Comparison of ENCODE assay signal across 8 mouse cellular contexts in genomic region chr7:126625369-126625768, GRCm38 (mm10). TPM values are rescaled to one million over a fixed set of nuclear protein-coding genes. Genes with fewer than 3 reads are reported as not detected.
DNase-seq lines count a peak whose midpoint lies in the region; ATAC-seq and TF ChIP-seq lines count a peak whose summit lies in the region.

No protein-coding gene starts in this region.

- H3K4me2 ChIP-seq in heart, embryonic 14.5 days (ENCODE audit: low read length), result peak overlapping the region; percentile 1; the same call in 1 of the 2 replicates
- peak overlapping the region; percentile 16; the same call in 1 of the 2 replicates for H3K4me2 ChIP-seq in lung, embryonic 14.5 days

- H3K36me3 ChIP-seq in embryonic facial prominence, embryonic 10.5 days (replicated peaks), result no peaks in the 10 kb centered on the region
- H3K36me3 ChIP-seq in heart, embryonic 14.5 days (ENCODE audit: control insufficient read depth, insufficient read depth, low read length), result no peaks in the 10 kb centered on the region
- H3K36me3 ChIP-seq in lung, embryonic 14.5 days (ENCODE audit: insufficient read depth), result no peaks in the 10 kb centered on the region

- H3K9ac ChIP-seq in heart, embryonic 14.5 days (ENCODE audit: low read length), result no peak overlapping the region; the same call in 1 of the 2 replicates
- no peak overlapping the region for H3K9ac ChIP-seq in lung, embryonic 14.5 days

- H3K9me3 ChIP-seq in embryonic facial prominence, embryonic 10.5 days, result no peaks in the 10 kb centered on the region
- H3K9me3 ChIP-seq in heart, embryonic 14.5 days (ENCODE audit: control insufficient read depth, low read length), result no peaks in the 10 kb centered on the region
- no peaks in the 10 kb centered on the region for H3K9me3 ChIP-seq in lung, embryonic 14.5 days (ENCODE audit: low read depth, low read length)

- no peak for TF ChIP-seq CTCF in layer of hippocampus, adult 2 months (conservative IDR thresholded peaks at IDR 0.05)
- TF ChIP-seq CTCF in lung, embryonic 14.5 days (IDR thresholded peaks at IDR 0.05; ENCODE audit: low read depth), result no peak

- H3K27me3 ChIP-seq in embryonic facial prominence, embryonic 10.5 days (replicated peaks; ENCODE audit: low read depth, poor library complexity, severe bottlenecking), result no peaks in the 10 kb centered on the region
- H3K27me3 ChIP-seq in heart, embryonic 14.5 days (ENCODE audit: control insufficient read depth, insufficient read depth, low read length), result no peaks in the 10 kb centered on the region
- H3K27me3 ChIP-seq in lung, embryonic 14.5 days (ENCODE audit: insufficient read depth, low read length), result no peaks in the 10 kb centered on the region

- peaks cover 7% of the 10 kb centered on the region for H3K4me1 ChIP-seq in embryonic facial prominence, embryonic 10.5 days
- H3K4me1 ChIP-seq in heart, embryonic 14.5 days (ENCODE audit: control insufficient read depth in 2 of 2, insufficient read depth in 2 of 2, low read length in 2 of 2), result peaks cover 5 to 11% of the 10 kb centered on the region in 2 experiments; a peak in 2 of 4 replicates
- 0 out of 2 replicates have a peak, but pooled peaks cover 6% of the 10 kb centered on the region for H3K4me1 ChIP-seq in lung, embryonic 14.5 days (ENCODE audit: insufficient read depth)

- H3K27ac ChIP-seq in embryonic facial prominence, embryonic 10.5 days (replicated peaks), result peak overlapping the region; percentile 37; the same call in 1 of the 2 replicates
- H3K27ac ChIP-seq in heart, embryonic 14.5 days (replicated peaks in 1 of 2; ENCODE audit: control insufficient read depth in 1 of 2, insufficient read depth in 1 of 2, low read depth in 2 of 2, low read length in 2 of 2), result no peak overlapping the region
- peak overlapping the region; percentile 36; the same call in 1 of the 2 replicates for H3K27ac ChIP-seq in layer of hippocampus, adult 2 months
- 0 out of 2 replicates have a peak overlapping the region, but pooled peaks have one; percentile 42 for H3K27ac ChIP-seq in lung, embryonic 14.5 days (ENCODE audit: low read depth)

- DNase-seq in layer of hippocampus, adult 18-20 months (ENCODE audit: low spot score in 2 of 2), result peak; percentile 11 to 27
- no peak for DNase-seq in layer of hippocampus, postnatal 25 days (ENCODE audit: extremely low spot score in 1 of 2, low spot score in 1 of 2)
- DNase-seq in embryonic facial prominence, embryonic 10.5 days (ENCODE audit: low spot score), result no peak
- DNase-seq in layer of hippocampus, adult 2 months (ENCODE audit: low spot score in 2 of 2), result peak; percentile 12 to 27
- peak; percentile 73 for DNase-seq in lung, embryonic 14.5 days
- DNase-seq in skeletal muscle tissue, adult 2 months (ENCODE audit: low read depth, low spot score), result peak; percentile 97

- ATAC-seq in heart, embryonic 14.5 days (ENCODE audit: insufficient number of reproducible peaks, insufficient read depth, low FRiP score, low read depth), result peak; percentile 31; the same call in 1 of the 2 replicates
- ATAC-seq in lung, embryonic 14.5 days (ENCODE audit: insufficient read depth), result peak; percentile 91
- ATAC-seq in CD4-positive, CD25-positive, alpha-beta regulatory T cell, adult 4 months, result no peak

- no peak overlapping the region for H3K4me3 ChIP-seq in embryonic facial prominence, embryonic 10.5 days
- H3K4me3 ChIP-seq in heart, embryonic 14.5 days (ENCODE audit: control insufficient read depth in 1 of 2, insufficient read depth in 1 of 2, low read depth in 1 of 2, low read length in 2 of 2), result no peak overlapping the region
- H3K4me3 ChIP-seq in layer of hippocampus, adult 2 months, result peak overlapping the region; percentile 4; the same call in 1 of the 2 replicates
- no peak overlapping the region for H3K4me3 ChIP-seq in lung, embryonic 14.5 days (ENCODE audit: low read depth, low read length)

- 59% methylated on average over 6 of the region's 6 CpGs for WGBS in embryonic facial prominence, embryonic 10.5 days
- 39% methylated on average over 6 of the region's 6 CpGs for WGBS in heart, embryonic 14.5 days
- WGBS in lung, embryonic 14.5 days, result 25% methylated on average over 6 of the region's 6 CpGs

RNA-seq across cellular contexts. Expression of gene Nupr1, which starts 5.3 kb away (rescaled TPM):
- 1 to 10 TPM; 6.8 to 8.8 TPM for total RNA-seq in layer of hippocampus, adult 18-20 months (2021)
- total RNA-seq in layer of hippocampus, postnatal 25 days (2021), result 1 to 10 TPM; 5.8 to 8.6 TPM
- 0.92 and 1.2 TPM in 2 replicates for polyA plus RNA-seq in embryonic facial prominence, embryonic 10.5 days (2016; fragmentation: Nextera tagmentation; extraction: Ambion mirVana)
- 7.4 and 10.9 TPM in 2 replicates for polyA plus RNA-seq in heart, embryonic 14.5 days (2014; fragmentation: Nextera tagmentation; extraction: Ambion mirVana)
- 10 to 100 TPM; 10.3 to 12.2 TPM for total RNA-seq in layer of hippocampus, adult 2 months (2021)
- 9.7 and 10.7 TPM in 2 replicates for polyA plus RNA-seq in lung, embryonic 14.5 days (2014; fragmentation: Nextera tagmentation; extraction: Ambion mirVana)
- polyA plus RNA-seq in CD4-positive, CD25-positive, alpha-beta regulatory T cell, adult 4 months (2017; shearing (Covaris generic)), result under 1 TPM in 1 of 2 experiments, not detected in 1; 0.42 TPM

RNA-seq across cellular contexts. Expression of gene Sgf29, which starts 23.7 kb away (rescaled TPM):
- 10 to 100 TPM; 26.1 to 33.5 TPM for total RNA-seq in layer of hippocampus, adult 18-20 months (2021)
- total RNA-seq in layer of hippocampus, postnatal 25 days (2021), result 10 to 100 TPM; 30.5 to 35.1 TPM
- 64.6 and 65.6 TPM in 2 replicates for polyA plus RNA-seq in embryonic facial prominence, embryonic 10.5 days (2016; fragmentation: Nextera tagmentation; extraction: Ambion mirVana)
- 22.4 and 30.2 TPM in 2 replicates for polyA plus RNA-seq in heart, embryonic 14.5 days (2014; fragmentation: Nextera tagmentation; extraction: Ambion mirVana)
- total RNA-seq in layer of hippocampus, adult 2 months (2021), result 10 to 100 TPM; 27.8 to 28.4 TPM
- 49.5 and 61.3 TPM in 2 replicates for polyA plus RNA-seq in lung, embryonic 14.5 days (2014; fragmentation: Nextera tagmentation; extraction: Ambion mirVana)
- 100 to 1,000 TPM in 1 of 2 experiments, 10 to 100 TPM in 1; 93.1 to 113 TPM for polyA plus RNA-seq in CD4-positive, CD25-positive, alpha-beta regulatory T cell, adult 4 months (2017; shearing (Covaris generic))

RNA-seq across cellular contexts. Expression of gene Il27, which starts 30.6 kb away (rescaled TPM):
- not detected for total RNA-seq in layer of hippocampus, adult 18-20 months (2021)
- not detected for total RNA-seq in layer of hippocampus, postnatal 25 days (2021)
- polyA plus RNA-seq in embryonic facial prominence, embryonic 10.5 days (2016; fragmentation: Nextera tagmentation; extraction: Ambion mirVana), result not detected in 2 replicates
- polyA plus RNA-seq in heart, embryonic 14.5 days (2014; fragmentation: Nextera tagmentation; extraction: Ambion mirVana), result not detected in 2 replicates
- total RNA-seq in layer of hippocampus, adult 2 months (2021), result not detected
- not detected in 2 replicates for polyA plus RNA-seq in lung, embryonic 14.5 days (2014; fragmentation: Nextera tagmentation; extraction: Ambion mirVana)
- polyA plus RNA-seq in CD4-positive, CD25-positive, alpha-beta regulatory T cell, adult 4 months (2017; shearing (Covaris generic)), result not detected

RNA-seq across cellular contexts. Expression of gene Cln3, which starts 39.8 kb away (rescaled TPM):
- total RNA-seq in layer of hippocampus, adult 18-20 months (2021), result 10 to 100 TPM; 27.5 to 32.1 TPM
- total RNA-seq in layer of hippocampus, postnatal 25 days (2021), result 10 to 100 TPM; 30.3 to 37.4 TPM
- polyA plus RNA-seq in embryonic facial prominence, embryonic 10.5 days (2016; fragmentation: Nextera tagmentation; extraction: Ambion mirVana), result 22.9 and 27.1 TPM in 2 replicates
- polyA plus RNA-seq in heart, embryonic 14.5 days (2014; fragmentation: Nextera tagmentation; extraction: Ambion mirVana), result 14.2 and 21.8 TPM in 2 replicates
- 10 to 100 TPM; 28.4 to 36.4 TPM for total RNA-seq in layer of hippocampus, adult 2 months (2021)
- polyA plus RNA-seq in lung, embryonic 14.5 days (2014; fragmentation: Nextera tagmentation; extraction: Ambion mirVana), result 24.1 and 27.3 TPM in 2 replicates
- 100 to 1,000 TPM in 1 of 2 experiments, 10 to 100 TPM in 1; 79.9 to 150 TPM for polyA plus RNA-seq in CD4-positive, CD25-positive, alpha-beta regulatory T cell, adult 4 months (2017; shearing (Covaris generic))

RNA-seq across cellular contexts. Expression of gene Apobr, which starts 40.6 kb away (rescaled TPM):
- total RNA-seq in layer of hippocampus, adult 18-20 months (2021), result under 1 TPM; 0.62 to 0.94 TPM
- total RNA-seq in layer of hippocampus, postnatal 25 days (2021), result 1 to 10 TPM in 1 of 2 experiments, under 1 TPM in 1; 0.28 to 1.1 TPM
- polyA plus RNA-seq in embryonic facial prominence, embryonic 10.5 days (2016; fragmentation: Nextera tagmentation; extraction: Ambion mirVana), result 0.29 and 0.41 TPM in 2 replicates
- 0.53 and 0.81 TPM in 2 replicates for polyA plus RNA-seq in heart, embryonic 14.5 days (2014; fragmentation: Nextera tagmentation; extraction: Ambion mirVana)
- total RNA-seq in layer of hippocampus, adult 2 months (2021), result under 1 TPM; 0.37 to 0.44 TPM
- 0.32 and 0.54 TPM in 2 replicates for polyA plus RNA-seq in lung, embryonic 14.5 days (2014; fragmentation: Nextera tagmentation; extraction: Ambion mirVana)
- polyA plus RNA-seq in CD4-positive, CD25-positive, alpha-beta regulatory T cell, adult 4 months (2017; shearing (Covaris generic)), result 1 to 10 TPM in 1 of 2 experiments, under 1 TPM in 1; 0.36 to 1.5 TPM

Comparison
In these comparisons a context has a peak if more than half of its experiments do, and no peak if none do; other contexts are left out.
1. DNase-seq: peak in layer of hippocampus, adult 18-20 months (2 of 2), layer of hippocampus, adult 2 months (2 of 2), lung, embryonic 14.5 days (single experiment) and skeletal muscle tissue, adult 2 months (single experiment); none in layer of hippocampus, postnatal 25 days (0 of 2) and embryonic facial prominence, embryonic 10.5 days (single experiment).
2. H3K27ac ChIP-seq: peak in embryonic facial prominence, embryonic 10.5 days (single experiment), layer of hippocampus, adult 2 months (single experiment) and lung, embryonic 14.5 days (single experiment); none in heart, embryonic 14.5 days (0 of 2).